Mouse (Mus musculus): ENCODE data around the gene Ddr2. TPM values are rescaled to one million over a fixed set of nuclear protein-coding genes. Genes with fewer than 3 reads are reported as not detected.

The Ddr2 gene
- total and polyA plus RNA-seq, 3 experiments, result 0.17 to 0.37 (median 0.30) TPM

DNA sequence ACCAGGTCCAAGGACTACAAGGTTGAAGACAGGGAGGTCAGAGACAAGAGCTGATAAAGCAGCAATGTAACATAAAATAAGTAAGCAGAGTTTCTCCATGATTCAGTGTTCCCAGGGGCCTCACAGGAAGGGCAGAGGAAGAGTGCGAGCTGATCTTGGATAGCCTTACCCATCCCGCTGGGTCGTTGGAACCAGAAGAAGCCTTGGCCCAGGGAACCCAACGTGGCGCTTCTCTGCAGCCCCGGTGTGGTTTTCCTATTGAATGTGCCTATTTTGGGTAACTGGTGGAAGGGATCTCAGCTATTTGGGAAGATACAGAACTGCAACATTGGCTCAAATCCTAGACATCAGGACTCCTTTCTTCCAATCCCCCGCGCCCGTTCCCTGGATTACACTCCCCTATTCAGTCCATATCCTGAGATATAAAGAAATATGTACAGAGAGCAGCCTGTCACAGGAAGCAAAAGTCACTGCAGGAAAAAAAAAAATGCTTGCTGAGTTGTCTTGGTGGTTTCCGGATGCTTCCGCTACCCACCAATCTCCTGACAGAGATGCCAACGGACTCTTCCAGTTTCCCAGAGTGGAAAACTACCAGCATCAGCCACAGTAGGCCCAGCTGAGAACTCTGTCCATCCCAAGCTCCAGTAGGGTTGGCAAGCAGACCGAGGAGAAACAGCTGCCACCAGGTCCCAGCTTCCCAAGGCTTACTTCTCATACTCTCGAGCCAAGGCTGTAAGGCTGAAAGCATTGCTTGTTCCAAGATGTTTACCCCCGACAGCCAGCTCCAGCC lies 99.7 kb downstream of the Ddr2 start:
- Histone ChIP-seq H3K4me1 (ENCODE audit: control insufficient read depth in 1 of 2, insufficient read depth in 2 of 2) (peaks cover 4 to 8% of the 10 kb centered on the region in 2 experiments; a peak in 3 of 4 replicates), H3K9me3 (replicated peaks; ENCODE audit: low read length) (peaks cover 5% of the 10 kb centered on the region), H3K79me2 (replicated peaks; ENCODE audit: control insufficient read depth, extremely low read depth, insufficient read depth, poor library complexity, severe bottlenecking) (no peaks in the 10 kb centered on the region), H3K9ac (ENCODE audit: insufficient read depth, low read depth) (no peak overlapping the region), H3K4me3 (replicated peaks in 1 of 3; ENCODE audit: low read depth in 2 of 3, low read length in 2 of 3, poor library complexity in 1 of 3) (no peak overlapping the region), H3K4me2 (ENCODE audit: insufficient read depth, low read depth, poor library complexity, severe bottlenecking) (no peak overlapping the region), H3K27ac (ENCODE audit: insufficient read depth, low read depth) (no peak overlapping the region), H3K36me3 (replicated peaks in 1 of 2; ENCODE audit: control insufficient read depth in 1 of 2, insufficient read depth in 1 of 2, low read length in 1 of 2) (no peaks in the 10 kb centered on the region), H3K27me3 (replicated peaks) (peaks cover 2% of the 10 kb centered on the region)
- dilution Hi-C loops (cut with MboI; ENCODE audit: extremely low pct_ligation_motif_present, extremely low pct_unique_long_range_greater_than_20kb, low sequenced_read_pairs) (no loop called here), in situ Hi-C loops (cut with MboI; ENCODE audit: low pct_ligation_motif_present, low pct_unique_long_range_greater_than_20kb, low sequenced_read_pairs) (no loop called here)
- TF ChIP-seq JUND (conservative IDR thresholded peaks at IDR 0.05; ENCODE audit: low read depth, low read length) (no peak), POLR2AphosphoS2 (IDR thresholded peaks at IDR 0.05; ENCODE audit: low read depth, low read length) (no peak), ZC3H11A (IDR thresholded peaks at IDR 0.05; ENCODE audit: low read depth, low read length) (no peak), MEF2A (IDR thresholded peaks at IDR 0.05; ENCODE audit: borderline replicate concordance, low read depth, low read length) (no peak), MAX (IDR thresholded peaks at IDR 0.05; ENCODE audit: low read length) (no peak), PAX5 (IDR thresholded peaks at IDR 0.05; ENCODE audit: low read length) (no peak), CHD2 (IDR thresholded peaks at IDR 0.05; ENCODE audit: low read length) (no peak), GABPA (IDR thresholded peaks at IDR 0.05; ENCODE audit: insufficient replicate concordance, low read depth, low read length) (no peak), HCFC1 (IDR thresholded peaks at IDR 0.05; ENCODE audit: low read depth, low read length) (no peak), CHD1 (IDR thresholded peaks at IDR 0.05; ENCODE audit: low read depth, low read length) (no peak), POLR2A (IDR thresholded peaks at IDR 0.05; ENCODE audit: low read depth, low read length) (no peak), MYC (IDR thresholded peaks at IDR 0.05; ENCODE audit: low read depth, low read length) (no peak), ETS1 (conservative IDR thresholded peaks at IDR 0.05; ENCODE audit: low read depth, low read length) (no peak), MXI1 (IDR thresholded peaks at IDR 0.05; ENCODE audit: low read depth, low read length) (no peak)
- no peak for DNase-seq (ENCODE audit: extremely low read depth)

DNA sequence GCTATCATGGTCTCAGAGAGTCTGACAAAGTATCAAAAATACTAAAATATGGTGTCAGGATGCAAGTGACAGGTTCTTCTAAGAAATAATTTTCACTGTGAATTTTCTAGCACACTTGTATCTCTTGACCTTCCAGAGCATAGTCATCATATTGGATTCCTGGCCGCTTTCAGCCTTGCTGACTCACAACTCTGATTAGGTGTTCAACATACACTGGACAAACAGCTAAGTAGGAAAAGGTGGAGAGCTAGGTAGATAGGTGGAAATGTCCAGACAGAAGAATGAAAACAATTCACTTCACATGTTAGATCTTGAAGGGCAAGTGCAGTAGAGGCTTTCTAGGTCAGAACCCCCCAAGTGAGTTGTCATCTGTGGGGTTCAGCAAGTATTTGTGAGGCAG lies 101.3 kb downstream of the Ddr2 start:
- in situ Hi-C loops (cut with MboI; ENCODE audit: low pct_ligation_motif_present, low pct_unique_long_range_greater_than_20kb, low sequenced_read_pairs) (no loop called here), dilution Hi-C loops (cut with MboI; ENCODE audit: extremely low pct_ligation_motif_present, extremely low pct_unique_long_range_greater_than_20kb, low sequenced_read_pairs) (no loop called here)
- Histone ChIP-seq H3K27me3 (replicated peaks) (peaks cover 2% of the 10 kb centered on the region), H3K27ac (ENCODE audit: insufficient read depth, low read depth) (no peak overlapping the region), H3K9me3 (replicated peaks; ENCODE audit: low read length) (no peaks in the 10 kb centered on the region), H3K79me2 (replicated peaks; ENCODE audit: control insufficient read depth, extremely low read depth, insufficient read depth, poor library complexity, severe bottlenecking) (no peaks in the 10 kb centered on the region), H3K9ac (ENCODE audit: insufficient read depth, low read depth) (no peak overlapping the region), H3K4me1 (ENCODE audit: control insufficient read depth in 1 of 2, insufficient read depth in 2 of 2) (peaks cover 7 to 24% of the 10 kb centered on the region in 2 experiments), H3K4me2 (ENCODE audit: insufficient read depth, low read depth, poor library complexity, severe bottlenecking) (no peak overlapping the region), H3K4me3 (replicated peaks in 1 of 3; ENCODE audit: low read depth in 2 of 3, low read length in 2 of 3, poor library complexity in 1 of 3) (no peak overlapping the region), H3K36me3 (replicated peaks in 1 of 2; ENCODE audit: control insufficient read depth in 1 of 2, insufficient read depth in 1 of 2, low read length in 1 of 2) (no peaks in the 10 kb centered on the region)
- no peak for TF ChIP-seq KAT2A (IDR thresholded peaks at IDR 0.05; ENCODE audit: insufficient replicate concordance, low read length)
- TF ChIP-seq POLR2AphosphoS2 (IDR thresholded peaks at IDR 0.05; ENCODE audit: low read depth, low read length), result no peak
- no peak for TF ChIP-seq SMC3 (IDR thresholded peaks at IDR 0.05; ENCODE audit: low read depth, low read length)
- TF ChIP-seq TBP (conservative IDR thresholded peaks at IDR 0.05; ENCODE audit: low read depth, low read length), result no peak
- no peak for TF ChIP-seq ZNF384 (IDR thresholded peaks at IDR 0.05; ENCODE audit: low read depth, low read length)
- no peak for TF ChIP-seq TCF12 (IDR thresholded peaks at IDR 0.05; ENCODE audit: low read depth, low read length)
- TF ChIP-seq CHD1 (IDR thresholded peaks at IDR 0.05; ENCODE audit: low read depth, low read length), result no peak
- no peak for TF ChIP-seq SIN3A (IDR thresholded peaks at IDR 0.05; ENCODE audit: low read length)
- no peak for DNase-seq (ENCODE audit: extremely low read depth)

Measured in CH12.LX (cell line).